Mouse (Mus musculus) heart, postnatal 0 days (tissue): ENCODE measurements around the gene Cdyl2.

Experiments
- CTCF ChIP-seq: IDR thresholded peaks from 2 replicates; pipeline ENCODE4 v1.5.1; 2016; ENCODE audit warnings: antibody characterized with exemption, control low read depth, low read depth
- EP300 ChIP-seq: IDR thresholded peaks from 2 replicates; pipeline ENCODE4 v1.6.1; 2016; ENCODE audit warnings: antibody characterized with exemption, low read depth

DNA sequence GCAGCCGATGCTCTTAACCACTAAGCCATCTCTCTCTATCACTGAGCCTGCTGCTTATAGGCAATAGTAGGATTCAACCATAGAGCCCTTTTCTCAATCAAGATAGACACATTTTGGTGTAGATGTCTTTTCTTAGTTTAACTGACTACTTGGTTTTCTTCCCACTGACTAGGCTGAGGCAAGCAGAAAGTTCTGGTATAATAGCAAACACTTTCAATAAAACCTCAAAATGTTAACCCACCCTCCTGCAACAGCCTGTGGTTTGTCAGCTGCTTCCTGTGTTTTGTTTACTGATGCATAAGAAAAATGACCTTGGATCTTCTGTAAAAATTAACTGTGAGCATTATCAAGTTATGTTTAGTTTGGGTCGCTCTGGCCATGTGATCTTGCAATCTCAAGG, 11.3 kb downstream of the Cdyl2 start:
- TF ChIP-seq CTCF (no peak), EP300 (no peak)
